Mouse (Mus musculus): ENCODE data around the gene Olfr986.
A peak's percentile ranks its signal among the peaks of the same experiment; 100 is the strongest.
"Not testable (repeated sequence)": the region's sequence is repeated elsewhere in the genome, so short reads cannot be mapped to it uniquely, and the experiment has no call there.

The Olfr986 gene

GRCm38 (mm10) chr9:40180620-40181019 lies at the start of gene Olfr986:
Olfr986 (plus strand) TSS chr9:40180920.
- DNase-seq = no peak

DNA sequence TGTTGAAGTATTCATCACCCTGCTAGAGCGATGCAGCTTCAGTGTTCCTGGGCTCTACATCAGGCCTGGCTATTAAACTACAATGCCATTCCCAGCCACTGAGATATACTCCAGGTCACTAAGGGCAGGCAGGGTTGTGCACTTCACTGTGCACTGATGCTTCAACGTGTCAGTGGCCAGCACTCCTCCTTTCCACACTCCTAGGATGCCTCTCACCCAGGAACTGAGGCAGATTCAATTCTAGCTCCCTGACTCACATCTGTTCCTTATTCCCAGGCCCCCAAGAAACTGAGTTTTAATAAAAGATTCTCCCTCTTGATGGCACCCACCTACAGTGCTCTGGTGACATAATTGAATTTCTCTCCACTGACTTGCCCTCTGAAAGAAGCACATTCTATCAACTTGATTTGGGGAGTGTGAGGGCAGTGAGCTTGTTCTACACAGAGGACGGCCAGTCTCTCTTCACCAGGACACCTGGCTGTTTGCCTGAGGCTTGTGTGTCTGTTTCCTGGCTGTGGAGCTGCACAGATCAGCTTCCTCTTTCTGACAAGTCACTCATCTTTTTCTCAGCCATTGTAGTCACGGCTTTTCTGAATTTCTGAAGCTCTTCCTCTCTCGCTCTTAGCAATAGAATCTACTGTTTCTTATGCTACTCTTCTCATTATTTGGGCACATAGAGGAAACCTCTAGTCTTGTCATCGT lies 43.6 kb upstream of the Olfr986 start:
- DNase-seq = no peak

DNA sequence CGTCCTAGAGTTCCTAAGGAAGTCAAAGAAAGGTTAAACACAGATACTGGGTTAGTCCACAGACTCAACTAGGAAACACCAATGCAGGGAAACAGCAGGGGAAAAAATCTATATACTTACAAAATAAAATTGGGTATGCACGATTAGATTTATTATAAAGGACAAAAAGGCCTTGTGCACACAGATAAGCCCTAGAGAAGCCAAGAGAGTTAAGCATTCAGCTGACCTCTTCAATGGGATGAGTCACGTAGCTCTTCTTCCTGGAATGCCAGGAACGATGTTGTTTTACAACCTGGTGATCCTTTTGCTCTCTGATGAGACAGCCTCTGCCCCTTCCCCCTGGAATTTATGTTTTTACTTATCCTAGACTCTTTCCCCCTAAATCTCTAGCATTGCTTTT lies 41.2 kb upstream of the Olfr986 start:
- DNase-seq = no peak

GRCm38 (mm10) chr9:40141544-40141943 lies 39.2 kb upstream of the Olfr986 start:
- DNase-seq = no peak

GRCm38 (mm10) chr9:40155118-40155644 lies 25.5 kb upstream of the Olfr986 start:
- DNase-seq = no peak

- no peak for DNase-seq
Measured at GRCm38 (mm10) chr9:40166446-40166845, 14.3 kb upstream of the Olfr986 start.

GRCm38 (mm10) chr9:40177017-40177416 lies 3.7 kb upstream of the Olfr986 start:
- no peak for DNase-seq

- DNase-seq = not testable (repeated sequence)
Measured at GRCm38 (mm10) chr9:40185166-40185565, 4.4 kb downstream of the Olfr986 start.

- DNase-seq = no peak
Measured at GRCm38 (mm10) chr9:40191086-40191876, 10.6 kb downstream of the Olfr986 start.

- DNase-seq = peak; percentile 80 to 83
Measured at GRCm38 (mm10) chr9:40192098-40193038, 11.6 kb downstream of the Olfr986 start, which contains the start of gene Zfp202. Zfp202 (plus strand) TSS chr9:40192316.

DNA sequence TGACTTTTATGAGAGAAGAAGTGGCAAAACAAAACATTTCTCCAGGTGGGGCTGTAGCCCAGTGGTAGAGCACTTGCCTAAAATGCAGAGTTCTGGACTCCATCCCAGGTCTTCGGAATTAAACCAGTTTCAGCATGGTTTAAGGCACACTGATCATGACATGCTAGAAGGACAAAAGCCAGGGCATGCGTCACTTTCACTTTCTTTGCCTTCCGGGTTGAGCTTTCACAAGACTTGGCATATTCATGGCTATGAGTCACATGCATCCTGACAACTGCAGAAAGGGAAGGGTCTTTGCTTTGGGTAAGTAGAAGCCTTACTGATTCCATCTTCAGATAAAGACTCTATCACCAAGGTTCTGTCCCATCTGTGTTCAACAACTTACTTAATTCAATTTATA lies 15.3 kb downstream of the Olfr986 start:
- DNase-seq = no peak

GRCm38 (mm10) chr9:40206546-40206950 lies 25.8 kb downstream of the Olfr986 start:
- DNase-seq = no peak

GRCm38 (mm10) chr9:40210744-40211143 lies 30.0 kb downstream of the Olfr986 start:
- no peak for DNase-seq

DNA sequence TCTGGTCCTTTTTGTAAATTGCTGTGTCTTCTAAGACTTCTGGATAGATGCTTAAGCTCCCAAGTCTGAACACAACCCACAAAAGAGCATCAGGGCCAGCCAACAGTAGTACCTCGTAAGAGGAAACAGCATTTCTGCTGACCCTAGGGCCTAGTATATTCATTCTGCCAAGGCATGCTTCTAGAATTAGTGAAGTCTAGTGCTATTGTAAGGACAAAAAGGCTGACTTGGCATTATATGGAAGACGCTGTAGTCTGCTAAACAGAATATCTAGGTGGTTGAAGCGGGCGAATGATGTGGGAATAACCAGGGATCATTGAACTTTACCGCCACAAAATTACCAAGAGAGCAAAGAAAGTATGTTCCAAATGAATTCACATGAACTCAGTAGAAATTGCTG lies 33.3 kb downstream of the Olfr986 start:
- no peak for DNase-seq

- DNase-seq = no peak
Measured at GRCm38 (mm10) chr9:40216651-40217050, 35.9 kb downstream of the Olfr986 start.

GRCm38 (mm10) chr9:40224289-40224688 lies 43.6 kb downstream of the Olfr986 start:
- DNase-seq = no peak

- DNase-seq = peak; percentile 62 to 63
Measured at GRCm38 (mm10) chr9:40227874-40228789, 47.4 kb downstream of the Olfr986 start.

DNA sequence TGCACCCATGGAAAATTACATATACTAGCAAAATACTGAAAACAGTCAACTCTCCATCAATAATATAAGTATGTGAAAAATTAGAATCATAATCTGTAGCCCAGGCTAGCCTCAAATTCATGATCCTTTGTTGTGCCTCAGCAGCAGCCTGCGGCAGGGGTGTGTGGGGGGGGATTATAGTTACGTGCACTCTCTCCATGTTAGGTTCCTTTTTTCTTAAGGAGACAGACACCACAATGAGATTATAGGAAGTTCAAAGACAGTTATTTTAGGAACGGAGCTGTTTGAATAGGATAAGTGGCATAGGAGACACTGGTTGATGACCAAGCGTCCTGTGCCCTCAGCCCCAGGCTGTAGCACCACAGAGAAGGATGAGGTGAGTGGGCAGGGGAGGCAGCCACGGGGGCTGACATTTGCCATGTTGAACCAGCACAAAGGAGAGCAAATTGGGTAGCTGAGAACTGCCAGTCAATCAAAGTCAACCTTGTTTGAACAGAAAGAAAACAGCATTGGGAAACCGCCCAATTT lies 48.1 kb downstream of the Olfr986 start:
- no peak for DNase-seq

DNA sequence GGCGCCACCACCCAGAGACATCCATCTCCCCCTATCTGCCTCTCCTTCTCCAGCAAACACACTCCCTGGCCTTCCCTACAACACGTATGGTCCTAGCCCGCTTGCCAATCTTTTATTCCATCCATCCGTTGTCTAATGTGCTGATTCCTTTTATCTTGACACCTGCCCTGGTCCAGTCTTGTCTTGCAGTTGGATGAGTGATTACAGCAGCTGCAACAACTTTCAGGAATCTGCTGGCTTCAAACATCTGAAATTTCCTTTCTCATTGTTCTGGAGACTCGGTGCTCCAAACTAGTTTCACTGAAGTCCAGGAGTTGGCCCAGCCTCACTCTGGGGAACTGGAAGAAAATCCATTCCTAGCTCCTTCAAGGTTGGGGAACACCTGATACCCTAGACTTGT lies 48.8 kb downstream of the Olfr986 start:
- no peak for DNase-seq

DNA sequence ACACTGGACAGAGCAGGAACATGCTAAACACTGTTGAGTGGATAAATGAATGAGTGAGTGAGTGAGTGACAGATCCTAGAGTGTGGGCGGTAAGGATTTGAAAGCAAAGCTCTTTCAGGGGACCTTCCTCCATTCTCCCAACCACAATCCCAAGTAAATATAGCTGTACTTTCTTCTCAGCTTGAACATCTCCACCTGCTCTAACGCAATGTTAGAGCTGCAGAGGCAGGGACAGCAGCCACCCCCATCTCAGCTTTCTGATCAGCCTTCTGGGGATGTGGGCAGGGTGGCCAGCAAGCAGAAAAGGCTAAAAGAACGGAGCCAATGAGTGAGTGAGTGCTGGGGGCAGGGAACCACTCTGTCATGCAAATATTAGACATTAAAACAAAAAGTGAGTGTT lies 50.3 kb downstream of the Olfr986 start:
- no peak for DNase-seq

Data from cerebellum, adult 18-20 months (tissue).